Mouse (Mus musculus) midbrain, embryonic 15.5 days (tissue): ENCODE measurements around the gene Nfia. TPM values are rescaled to one million over a fixed set of nuclear protein-coding genes. Genes with fewer than 3 reads are reported as not detected.

ENCODE experiments used
- ATAC-seq: fragments of 200-750 bp; cut with Nextera tagmentation; replicated peaks from 2 replicates; pipeline ENCODE4 v1.8.0; 2017; ENCODE audit warnings: moderate TSS enrichment
- H3K27ac ChIP-seq: fragments of 300-500 bp; sonication (generic); 2 replicates; pipeline ENCODE4 v1.5.1; 2015; ENCODE audit warnings: mild to moderate bottlenecking, inconsistent platforms
- H3K27me3 ChIP-seq: fragments of 300-500 bp; sonication (generic); replicated peaks from 2 replicates; pipeline ENCODE4 v1.6.1; 2015; ENCODE audit warnings: inconsistent platforms
- H3K36me3 ChIP-seq: fragments of 300-500 bp; sonication (generic); replicated peaks from 2 replicates; pipeline ENCODE4 v1.6.1; 2015; ENCODE audit warnings: inconsistent platforms
- H3K4me1 ChIP-seq: fragments of 300-500 bp; sonication (generic); 2 replicates; pipeline ENCODE4 v1.6.1; 2015; ENCODE audit warnings: inconsistent platforms
- H3K4me2 ChIP-seq: fragments of 300-500 bp; sonication (generic); 2 replicates; pipeline ENCODE4 v1.6.1; 2015; ENCODE audit warnings: inconsistent platforms, mild to moderate bottlenecking, moderate library complexity
- H3K4me3 ChIP-seq: fragments of 300-500 bp; sonication (generic); 2 replicates; pipeline ENCODE4 v1.5.1; 2015; ENCODE audit warnings: mild to moderate bottlenecking, inconsistent platforms
- H3K9ac ChIP-seq: fragments of 300-500 bp; sonication (generic); 2 replicates; pipeline ENCODE4 v1.6.1; 2015; ENCODE audit warnings: mild to moderate bottlenecking, inconsistent platforms
- H3K9me3 ChIP-seq: fragments of 300-500 bp; sonication (generic); 2 replicates; pipeline ENCODE4 v1.6.1; 2016; ENCODE audit warnings: inconsistent platforms
- WGBS: fragments of 180-500 bp; shearing (Covaris S2); methylation state at CpG from one replicate; pipeline ENCODE4 v1.1.7; 2015; ENCODE audit warnings: mixed read lengths; 5-methylcytosine and 5-hydroxymethylcytosine counted together
- polyA plus RNA-seq: library from polyadenylated mRNA; unstranded; fragments of >200 nt; fragmentation: Nextera tagmentation; extraction: Ambion mirVana; gene quantifications from 2 replicates; pipeline ENCODE4 v1.2.1, GENCODE M21; 2015

The Nfia gene
- polyA plus RNA-seq, 1 experiment from 2014 or later, result 26.5 TPM

DNA sequence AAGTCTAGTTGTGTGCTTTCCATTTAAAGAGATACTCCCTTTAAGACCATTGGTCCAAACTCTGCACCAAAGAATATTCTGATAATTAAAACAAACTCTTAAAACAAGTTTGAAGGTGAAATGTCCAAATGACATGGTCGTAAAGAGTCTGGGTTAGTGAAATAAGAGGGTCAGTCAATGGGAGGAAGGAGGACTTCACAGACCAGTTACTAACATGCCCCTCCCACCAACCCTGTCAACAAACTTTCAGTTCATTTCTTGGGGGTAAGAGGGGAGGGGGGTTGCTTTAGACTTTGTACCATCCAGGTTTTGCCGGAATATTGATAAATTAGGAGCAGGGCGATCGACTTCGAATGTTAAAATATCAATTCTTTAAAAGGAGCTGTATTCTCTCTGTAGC lies 1.1 kb upstream of the Nfia start:
- peak overlapping the region; percentile 66 for H3K4me2 ChIP-seq
- H3K4me3 ChIP-seq, result peak overlapping the region; percentile 58
- ATAC-seq, result peak; percentile 5; the same call in 1 of the 2 replicates
- peak overlapping the region; percentile 79 for H3K27ac ChIP-seq
- no peaks in the 10 kb centered on the region for H3K36me3 ChIP-seq
- peaks cover 20% of the 10 kb centered on the region for H3K4me1 ChIP-seq
- H3K9ac ChIP-seq, result no peak overlapping the region
- H3K9me3 ChIP-seq, result no peaks in the 10 kb centered on the region
- H3K27me3 ChIP-seq, result peaks cover 10% of the 10 kb centered on the region
- WGBS, result 7% methylated on average over 5 of the region's 5 CpGs

GRCm38 (mm10) chr4:97772084-97772484 lies 450 bp upstream of the Nfia start:
- H3K9ac ChIP-seq, result peak overlapping the region; percentile 41
- peak; percentile 94 for ATAC-seq
- H3K27ac ChIP-seq, result peak overlapping the region; percentile 79
- H3K4me1 ChIP-seq, result peaks cover 23% of the 10 kb centered on the region
- peak overlapping the region; percentile 58 for H3K4me3 ChIP-seq
- no peaks in the 10 kb centered on the region for H3K36me3 ChIP-seq
- peaks cover 15% of the 10 kb centered on the region for H3K27me3 ChIP-seq
- H3K4me2 ChIP-seq, result peak overlapping the region; percentile 66
- under 1% methylated on average over 25 of the region's 25 CpGs for WGBS
- H3K9me3 ChIP-seq, result no peaks in the 10 kb centered on the region

GRCm38 (mm10) chr4:97773110-97773593 lies 618 bp downstream of the Nfia start:
- H3K4me3 ChIP-seq, result peak overlapping the region; percentile 58
- H3K27ac ChIP-seq, result peak overlapping the region; percentile 79
- peak overlapping the region; percentile 66 for H3K4me2 ChIP-seq
- H3K36me3 ChIP-seq, result no peaks in the 10 kb centered on the region
- WGBS, result 0% methylated on average over 14 of the region's 14 CpGs
- no peaks in the 10 kb centered on the region for H3K9me3 ChIP-seq
- ATAC-seq, result peak; percentile 84
- no peak overlapping the region; the same call in 1 of the 2 replicates for H3K9ac ChIP-seq
- peaks cover 24% of the 10 kb centered on the region for H3K4me1 ChIP-seq
- peaks cover 15% of the 10 kb centered on the region for H3K27me3 ChIP-seq

DNA sequence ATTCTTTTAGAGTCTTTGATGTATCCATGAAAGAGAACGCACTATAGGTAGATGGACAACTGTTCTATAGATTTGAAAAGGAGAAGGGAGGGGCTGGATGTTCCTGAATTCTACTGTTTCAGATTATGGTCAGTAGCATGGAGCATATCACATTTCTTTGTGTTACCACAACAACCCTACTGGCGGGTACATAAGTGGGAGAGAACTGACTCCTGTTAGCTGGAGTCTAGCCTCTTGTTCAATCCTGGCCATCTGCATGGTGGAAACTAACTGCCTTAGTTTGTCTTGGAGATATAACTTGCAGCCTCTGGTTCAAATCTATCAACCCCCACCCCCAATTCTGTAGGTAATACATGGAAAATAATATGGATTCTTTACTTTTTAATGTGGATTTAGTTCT lies 1.3 kb downstream of the Nfia start:
- no peaks in the 10 kb centered on the region for H3K36me3 ChIP-seq
- H3K27me3 ChIP-seq, result peaks cover 15% of the 10 kb centered on the region
- H3K27ac ChIP-seq, result peak overlapping the region; percentile 79
- ATAC-seq, result no peak
- no peak overlapping the region for H3K4me3 ChIP-seq
- no peaks in the 10 kb centered on the region for H3K9me3 ChIP-seq
- 40% methylated on average over 2 of the region's 2 CpGs for WGBS
- H3K9ac ChIP-seq, result no peak overlapping the region
- peak overlapping the region; percentile 66 for H3K4me2 ChIP-seq
- H3K4me1 ChIP-seq, result peaks cover 29% of the 10 kb centered on the region

- peak overlapping the region; percentile 11; the same call in 1 of the 2 replicates for H3K4me3 ChIP-seq
- peak overlapping the region; percentile 67 for H3K27ac ChIP-seq
- ATAC-seq, result no peak
These were observed 2.0 kb downstream of the Nfia start for GRCm38 (mm10) chr4:97774446-97774950.

GRCm38 (mm10) chr4:97775059-97775458 lies 2.5 kb downstream of the Nfia start:
- Histone ChIP-seq H3K9ac (no peak overlapping the region; the same call in 1 of the 2 replicates), H3K27ac (peak overlapping the region; percentile 67), H3K36me3 (no peaks in the 10 kb centered on the region), H3K27me3 (peaks cover 17% of the 10 kb centered on the region), H3K4me2 (peak overlapping the region; percentile 98), H3K9me3 (no peaks in the 10 kb centered on the region), H3K4me1 (peaks cover 29% of the 10 kb centered on the region), H3K4me3 (peak overlapping the region; percentile 11)
- no peak for ATAC-seq
- 0% methylated on average over 13 of the region's 13 CpGs for WGBS

More at GRCm38 (mm10) chr4:97774446-97774950, 2.0 kb downstream of the Nfia start:
- Histone ChIP-seq H3K4me2 (peak overlapping the region; percentile 98), H3K36me3 (no peaks in the 10 kb centered on the region), H3K9ac (no peak overlapping the region), H3K4me1 (peaks cover 29% of the 10 kb centered on the region), H3K27me3 (peaks cover 15% of the 10 kb centered on the region), H3K9me3 (no peaks in the 10 kb centered on the region)
- 16% methylated on average over 4 of the region's 4 CpGs for WGBS

GRCm38 (mm10) chr4:97775494-97776265 lies 3.1 kb downstream of the Nfia start:
- H3K4me1 ChIP-seq, result peaks cover 29% of the 10 kb centered on the region
- no peak overlapping the region; the same call in 1 of the 2 replicates for H3K9ac ChIP-seq
- no peaks in the 10 kb centered on the region for H3K36me3 ChIP-seq

DNA sequence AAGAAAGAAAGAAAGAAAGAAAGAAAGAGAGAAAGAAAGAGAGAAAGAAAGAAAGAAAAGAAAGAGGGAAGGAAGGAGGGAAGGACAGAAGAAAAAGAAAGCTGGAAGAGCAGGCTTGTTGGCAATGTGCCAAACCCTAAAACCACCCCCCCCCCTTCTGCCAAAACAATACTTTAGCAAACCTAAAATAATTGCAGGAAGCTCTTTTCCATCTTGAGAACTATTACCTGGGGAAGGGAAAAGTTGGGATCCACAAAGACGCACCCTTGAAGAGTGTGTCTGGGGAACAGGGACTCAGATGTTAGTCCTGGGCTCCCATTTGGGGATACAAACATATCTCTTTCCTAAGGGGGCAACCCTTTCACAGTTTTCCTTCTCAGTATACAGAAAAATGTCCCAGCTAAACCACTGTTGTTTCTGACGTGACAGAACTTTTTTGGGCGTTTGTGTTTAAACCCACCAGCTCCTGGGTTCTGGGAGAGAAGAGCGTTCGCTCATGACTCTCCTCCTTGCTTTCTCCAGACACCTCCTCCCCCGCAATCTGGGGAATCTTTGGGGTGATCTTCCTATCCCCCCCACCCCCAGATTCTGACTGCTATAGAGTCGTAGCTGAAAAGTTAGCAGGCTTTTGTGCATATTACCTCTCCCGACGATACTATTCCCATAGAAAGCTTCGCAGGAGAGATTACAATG lies 4.0 kb downstream of the Nfia start:
- peak overlapping the region; percentile 86 for H3K4me3 ChIP-seq

More at GRCm38 (mm10) chr4:97775494-97776265, 3.1 kb downstream of the Nfia start:
- Histone ChIP-seq H3K4me2 (peak overlapping the region; percentile 98), H3K4me3 (peak overlapping the region; percentile 11), H3K9me3 (no peaks in the 10 kb centered on the region), H3K27me3 (peaks cover 19% of the 10 kb centered on the region), H3K27ac (peak overlapping the region; percentile 67)
- WGBS, result under 1% methylated on average over 20 of the region's 20 CpGs
- no peak for ATAC-seq

DNA sequence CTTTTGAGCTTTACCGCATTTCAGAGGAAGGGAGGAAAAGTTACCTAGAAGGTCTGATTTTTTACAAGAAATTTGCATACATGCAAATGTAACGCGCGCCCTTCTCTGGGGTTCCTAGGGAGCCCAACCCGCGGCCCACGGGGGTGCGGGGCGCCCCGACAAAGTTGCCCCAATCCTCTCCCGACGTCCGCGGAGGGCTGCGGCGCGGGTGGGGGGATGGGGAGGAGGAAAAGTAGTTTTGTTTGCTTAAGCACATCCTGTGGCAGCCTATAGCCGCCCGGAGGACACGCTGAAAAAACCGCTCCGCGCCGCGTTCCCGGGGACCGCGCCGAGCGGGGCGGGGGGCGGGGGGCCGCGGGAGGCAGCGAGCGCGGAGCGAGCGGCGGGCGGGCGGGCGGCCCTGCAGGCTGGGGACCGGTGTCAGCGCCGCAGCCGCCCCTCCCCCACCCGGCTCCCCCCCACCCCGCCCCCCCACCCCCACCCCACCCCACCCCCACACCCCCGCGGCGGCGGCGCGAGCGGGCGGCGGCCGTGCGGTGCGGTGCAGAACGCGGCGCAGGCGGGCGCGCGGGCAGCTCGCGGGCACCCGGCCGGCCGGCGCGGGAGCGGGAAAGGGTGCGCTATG lies 4.7 kb downstream of the Nfia start:
- H3K36me3 ChIP-seq, result no peaks in the 10 kb centered on the region
- peaks cover 19% of the 10 kb centered on the region for H3K27me3 ChIP-seq
- no peaks in the 10 kb centered on the region for H3K9me3 ChIP-seq
- H3K4me2 ChIP-seq, result peak overlapping the region; percentile 98
- peak overlapping the region; percentile 73 for H3K9ac ChIP-seq
- H3K4me3 ChIP-seq, result peak overlapping the region; percentile 86
- ATAC-seq, result peak; percentile 40
- peak overlapping the region; percentile 78 for H3K27ac ChIP-seq
- WGBS, result under 1% methylated on average over 71 of the region's 77 CpGs
- peaks cover 23% of the 10 kb centered on the region for H3K4me1 ChIP-seq

More for the DNA sequence above, 4.0 kb downstream of the Nfia start:
- H3K36me3 ChIP-seq, result no peaks in the 10 kb centered on the region
- WGBS, result under 1% methylated on average over 10 of the region's 10 CpGs
- H3K4me2 ChIP-seq, result peak overlapping the region; percentile 98
- H3K4me1 ChIP-seq, result peaks cover 27% of the 10 kb centered on the region
- no peak for ATAC-seq
- H3K27ac ChIP-seq, result peak overlapping the region; percentile 78
- peak overlapping the region; percentile 73 for H3K9ac ChIP-seq
- H3K27me3 ChIP-seq, result peaks cover 19% of the 10 kb centered on the region
- no peaks in the 10 kb centered on the region for H3K9me3 ChIP-seq

GRCm38 (mm10) chr4:97777706-97778176 lies 5.2 kb downstream of the Nfia start, which contains the start of gene E130114P18Rik:
Gene E130114P18Rik, minus strand, starts transcription at chr4:97778078.
- H3K9me3 ChIP-seq, result no peaks in the 10 kb centered on the region
- H3K36me3 ChIP-seq, result no peaks in the 10 kb centered on the region
- peak within 1 kb of the TSS; percentile 98 for H3K4me2 ChIP-seq
- peak; percentile 82 for ATAC-seq
- H3K4me1 ChIP-seq, result peaks cover 23% of the 10 kb centered on the region
- WGBS, result under 1% methylated on average over 37 of the region's 37 CpGs
- H3K9ac ChIP-seq, result peak within 1 kb of the TSS; percentile 73
- peaks cover 19% of the 10 kb centered on the region for H3K27me3 ChIP-seq
- H3K4me3 ChIP-seq, result peak within 1 kb of the TSS; percentile 86
- peak within 1 kb of the TSS; percentile 78 for H3K27ac ChIP-seq

DNA sequence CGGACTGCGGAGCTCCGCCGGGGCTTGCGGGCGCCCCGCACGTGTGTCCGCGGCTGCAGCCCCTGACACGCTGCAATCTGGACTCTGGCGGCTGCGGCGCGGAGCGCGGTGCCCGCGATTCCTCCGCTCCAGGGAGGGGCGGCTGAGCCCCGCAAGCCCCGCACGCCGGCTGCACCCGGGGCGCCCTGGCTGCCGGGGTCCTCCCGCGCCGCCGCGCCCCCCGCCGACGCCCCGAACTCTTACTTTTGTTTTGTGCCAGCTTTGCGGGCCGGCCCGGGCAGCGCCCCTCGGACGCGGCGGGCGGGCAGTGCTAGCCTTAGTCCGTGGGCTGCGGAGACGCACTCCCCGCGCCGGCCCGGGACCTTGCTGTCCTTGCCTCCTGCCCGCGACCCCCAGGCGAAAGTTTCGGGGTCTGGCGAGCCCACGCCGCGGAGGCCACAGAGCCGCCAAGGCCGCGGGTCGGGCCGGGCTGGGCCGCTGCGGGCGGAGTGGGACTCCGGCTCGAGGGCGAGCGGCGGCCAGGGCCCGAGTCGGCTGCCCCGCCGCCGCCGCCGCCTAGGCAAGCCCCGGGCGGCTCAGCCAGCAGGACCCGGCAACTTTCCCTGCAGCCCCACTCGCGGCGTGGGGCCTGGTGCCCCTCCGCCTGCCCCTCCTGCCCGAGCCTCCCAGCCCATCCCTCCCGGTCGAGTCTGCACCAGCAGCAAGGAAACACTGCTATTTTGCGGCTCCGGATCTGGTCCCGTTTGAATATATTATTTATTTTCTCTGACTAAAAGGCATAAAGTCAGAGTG lies 5.9 kb downstream of the Nfia start:
- peak; percentile 46 for ATAC-seq
- 0% methylated on average over 83 of the region's 94 CpGs for WGBS

More for the DNA sequence above, 5.9 kb downstream of the Nfia start:
- peak overlapping the region; percentile 98 for H3K4me2 ChIP-seq
- H3K27ac ChIP-seq, result peak overlapping the region; percentile 78
- peaks cover 19% of the 10 kb centered on the region for H3K27me3 ChIP-seq
- H3K4me3 ChIP-seq, result peak overlapping the region; percentile 86
- peaks cover 21% of the 10 kb centered on the region for H3K4me1 ChIP-seq
- no peaks in the 10 kb centered on the region for H3K9me3 ChIP-seq
- H3K9ac ChIP-seq, result peak overlapping the region; percentile 73
- no peaks in the 10 kb centered on the region for H3K36me3 ChIP-seq
